Comparison of ENCODE assay signal across 17 mouse cellular contexts in genomic region chr13:62877247-62877646, GRCm38 (mm10). TPM values are rescaled to one million over a fixed set of nuclear protein-coding genes. Genes with fewer than 3 reads are reported as not detected.
DNase-seq lines count a peak whose midpoint lies in the region; ATAC-seq and TF ChIP-seq lines count a peak whose summit lies in the region.
"Had no signal": no experiment of that assay in that cellular context is flagged by ENCODE, and none has a peak within 500 bp of the region (broad histone marks: within the 10 kb centered on the region; RNA-seq: fewer than 3 reads in every experiment).

No protein-coding gene starts in this region.

- peaks cover 31% of the 10 kb centered on the region; the same call in 1 of the 2 replicates for H3K4me1 ChIP-seq in kidney, adult 2 months (ENCODE audit: control insufficient read depth, insufficient read depth, low read length)
- no peaks in the 10 kb centered on the region for H3K4me1 ChIP-seq in stomach, postnatal 0 days (replicated peaks; ENCODE audit: control insufficient read depth, insufficient read depth)
- H3K4me1 ChIP-seq in hindbrain, postnatal 0 days (ENCODE audit: insufficient read depth, low read length): no peaks in the 10 kb centered on the region
- H3K4me1 ChIP-seq: embryonic facial prominence, embryonic 15.5 days; forebrain, embryonic 13.5 days had no signal

- DNase-seq in kidney, adult 2 months: peak; percentile 65
- no peak for DNase-seq in kidney, adult 11 months
- peak; percentile 52 for DNase-seq in urinary bladder, postnatal 14 days (ENCODE audit: low spot score)
- DNase-seq in urinary bladder, adult 2 months (ENCODE audit: low spot score): no peak
- peak; percentile 47 for DNase-seq in kidney, postnatal 14 days
- DNase-seq in stomach, postnatal 0 days (ENCODE audit: low spot score): peak; percentile 70
- no peak for DNase-seq in hindbrain, postnatal 0 days (ENCODE audit: low spot score)
- DNase-seq: adrenal gland, adult 2 months; cerebellum, postnatal 10 days; liver, embryonic 13.5 days; right cerebral cortex, postnatal 25 days had no signal

- H3K27me3 ChIP-seq in kidney, adult 2 months (replicated peaks; ENCODE audit: control insufficient read depth, insufficient read depth, low read length): no peaks in the 10 kb centered on the region
- no peaks in the 10 kb centered on the region for H3K27me3 ChIP-seq in stomach, postnatal 0 days (ENCODE audit: control insufficient read depth, insufficient read depth, low read length)
- H3K27me3 ChIP-seq in hindbrain, postnatal 0 days (ENCODE audit: insufficient read depth, low read length): no peaks in the 10 kb centered on the region
- H3K27me3 ChIP-seq: embryonic facial prominence, embryonic 15.5 days; forebrain, embryonic 13.5 days; liver, embryonic 13.5 days had no signal

- ATAC-seq in stomach, postnatal 0 days (ENCODE audit: low FRiP score, low TSS enrichment): peak; percentile 82; the same call in 1 of the 2 replicates
- no peak for ATAC-seq in hindbrain, postnatal 0 days
- no peak for ATAC-seq in frontal cortex, adult (ENCODE audit: low TSS enrichment)
- ATAC-seq: forebrain, embryonic 13.5 days; inflammation-experienced regulatory T-cells, adult 6 months had no signal

- H3K9ac ChIP-seq in stomach, postnatal 0 days (ENCODE audit: low read length): no peak overlapping the region
- H3K9ac ChIP-seq in hindbrain, postnatal 0 days (replicated peaks; ENCODE audit: low read length): no peak overlapping the region
- H3K9ac ChIP-seq: embryonic facial prominence, embryonic 15.5 days; forebrain, embryonic 13.5 days; liver, embryonic 13.5 days had no signal

- 0 out of 2 replicates have a peak overlapping the region, but pooled peaks have one; percentile 31 for H3K4me2 ChIP-seq in stomach, postnatal 0 days (replicated peaks; ENCODE audit: low read depth)
- no peak overlapping the region for H3K4me2 ChIP-seq in hindbrain, postnatal 0 days (ENCODE audit: low read depth, low read length)
- H3K4me2 ChIP-seq: embryonic facial prominence, embryonic 15.5 days; forebrain, embryonic 13.5 days; heart, embryonic 11.5 days; liver, embryonic 13.5 days had no signal

- no peak overlapping the region for H3K27ac ChIP-seq in kidney, adult 2 months (ENCODE audit: insufficient read depth, low read depth, low read length)
- no peak overlapping the region for H3K27ac ChIP-seq in stomach, postnatal 0 days (replicated peaks)
- no peak overlapping the region for H3K27ac ChIP-seq in hindbrain, postnatal 0 days
- H3K27ac ChIP-seq: embryonic facial prominence, embryonic 15.5 days; forebrain, embryonic 13.5 days; liver, embryonic 13.5 days had no signal

- no peaks in the 10 kb centered on the region for H3K9me3 ChIP-seq in stomach, postnatal 0 days (ENCODE audit: control insufficient read depth, low read length)
- no peaks in the 10 kb centered on the region for H3K9me3 ChIP-seq in hindbrain, postnatal 0 days (ENCODE audit: low read length)
- H3K9me3 ChIP-seq: embryonic facial prominence, embryonic 15.5 days; forebrain, embryonic 13.5 days; liver, embryonic 13.5 days had no signal

- TF ChIP-seq POLR2A in kidney, adult 2 months (IDR thresholded peaks at IDR 0.05; ENCODE audit: low read depth, low read length): no peak

- H3K4me3 ChIP-seq in kidney, adult 2 months (ENCODE audit: insufficient read depth, low read depth, low read length): no peak overlapping the region
- H3K4me3 ChIP-seq in stomach, postnatal 0 days (ENCODE audit: low read depth, low read length): no peak overlapping the region
- no peak overlapping the region for H3K4me3 ChIP-seq in hindbrain, postnatal 0 days (ENCODE audit: low read length)
- H3K4me3 ChIP-seq: embryonic facial prominence, embryonic 15.5 days; forebrain, embryonic 13.5 days; liver, embryonic 13.5 days had no signal

- TF ChIP-seq EP300 in stomach, postnatal 0 days (optimal IDR thresholded peaks at IDR 0.05): no peak

- 16% methylated on average over 5 of the region's 5 CpGs for WGBS in kidney, adult 2 months
- WGBS in stomach, postnatal 0 days: 12% methylated on average over 5 of the region's 5 CpGs
- WGBS in hindbrain, postnatal 0 days: 15% methylated on average over 5 of the region's 5 CpGs

- H3K36me3 ChIP-seq in kidney, adult 2 months (ENCODE audit: control insufficient read depth, insufficient read depth, low read length): no peaks in the 10 kb centered on the region; the same call in 1 of the 2 replicates
- no peaks in the 10 kb centered on the region for H3K36me3 ChIP-seq in stomach, postnatal 0 days (ENCODE audit: control insufficient read depth, insufficient read depth, low read length)
- no peaks in the 10 kb centered on the region for H3K36me3 ChIP-seq in hindbrain, postnatal 0 days (ENCODE audit: insufficient read depth, low read length)
- H3K36me3 ChIP-seq: embryonic facial prominence, embryonic 15.5 days; liver, embryonic 13.5 days had no signal

- TF ChIP-seq CTCF in kidney, adult 2 months (conservative IDR thresholded peaks at IDR 0.05; ENCODE audit: insufficient read depth, insufficient read length, low read depth, low read length): no peak
- TF ChIP-seq CTCF in stomach, postnatal 0 days (IDR thresholded peaks at IDR 0.05; ENCODE audit: low read depth): no peak
- no peak for TF ChIP-seq CTCF in hindbrain, postnatal 0 days (IDR thresholded peaks at IDR 0.05; ENCODE audit: low read depth)

RNA-seq across cellular contexts. Expression of gene Fbp1, which starts 10.8 kb away (rescaled TPM):
- 1,525 and 1,684 TPM in 2 replicates for polyA plus RNA-seq in kidney, adult 2 months (2012; rRNA removed)
- polyA plus RNA-seq in urinary bladder, adult 2 months (2012; rRNA removed): 12.4 and 13.1 TPM in 2 replicates
- 3.8 and 5.8 TPM in 2 replicates for polyA plus RNA-seq in stomach, postnatal 0 days (2015; fragmentation: Nextera tagmentation; extraction: Ambion mirVana)
- 2.1 TPM in 1 of 2 replicates, not detected in the other for total RNA-seq in hindbrain, postnatal 0 days (2014; rRNA removed)
- polyA plus RNA-seq in hindbrain, postnatal 0 days (2015; fragmentation: Nextera tagmentation; extraction: Ambion mirVana): 0.50 and 0.78 TPM in 2 replicates
- polyA plus RNA-seq: forebrain, embryonic 13.5 days; heart, embryonic 11.5 days; inflammation-experienced regulatory T-cells, adult 6 months had no signal

RNA-seq across cellular contexts. Expression of gene Fbp2, which starts 19.0 kb away (rescaled TPM):
- polyA plus RNA-seq in kidney, adult 2 months (2012; rRNA removed): 28.8 and 35.3 TPM in 2 replicates
- polyA plus RNA-seq in urinary bladder, adult 2 months (2012; rRNA removed): 29.3 and 33.6 TPM in 2 replicates
- polyA plus RNA-seq in stomach, postnatal 0 days (2015; fragmentation: Nextera tagmentation; extraction: Ambion mirVana): 143 and 146 TPM in 2 replicates
- 0.50 and 0.78 TPM in 2 replicates for total RNA-seq in hindbrain, postnatal 0 days (2014; rRNA removed)
- polyA plus RNA-seq in hindbrain, postnatal 0 days (2015; fragmentation: Nextera tagmentation; extraction: Ambion mirVana): 1.1 TPM in 2 replicates
- total RNA-seq: left cerebral cortex, adult 18-20 months had no signal
- polyA plus RNA-seq: forebrain, embryonic 13.5 days; inflammation-experienced regulatory T-cells, adult 6 months; liver, embryonic 13.5 days had no signal

Comparison
In these comparisons a context has a peak if more than half of its experiments do, and no peak if none do; other contexts are left out.
1. DNase-seq: peak in kidney, adult 2 months (single experiment), urinary bladder, postnatal 14 days (single experiment), kidney, postnatal 14 days (single experiment) and stomach, postnatal 0 days (single experiment); none in kidney, adult 11 months (single experiment), urinary bladder, adult 2 months (single experiment) and hindbrain, postnatal 0 days (single experiment).
2. RNA of gene Fbp1, which starts 10.8 kb away (polyA plus RNA-seq): 1,525 to 1,684 TPM in kidney, adult 2 months; 12.4 to 13.1 TPM in urinary bladder, adult 2 months, 3.8 to 5.8 TPM in stomach, postnatal 0 days and 0.50 to 0.78 TPM in hindbrain, postnatal 0 days; every median in the first group is over 100 times any median in the second.
3. RNA of gene Fbp2, which starts 19.0 kb away (polyA plus RNA-seq): 143 to 146 TPM in stomach, postnatal 0 days, 28.8 to 35.3 TPM in kidney, adult 2 months and 29.3 to 33.6 TPM in urinary bladder, adult 2 months; 1.1 TPM in hindbrain, postnatal 0 days; every median in the first group is over 10 times any median in the second.